Mouse (Mus musculus): ENCODE data around the gene Fam131a. TPM values are rescaled to one million over a fixed set of nuclear protein-coding genes. Genes with fewer than 3 reads are reported as not detected.

Gene Fam131a
- polyA plus RNA-seq, 1 experiment = 7.1 TPM

DNA sequence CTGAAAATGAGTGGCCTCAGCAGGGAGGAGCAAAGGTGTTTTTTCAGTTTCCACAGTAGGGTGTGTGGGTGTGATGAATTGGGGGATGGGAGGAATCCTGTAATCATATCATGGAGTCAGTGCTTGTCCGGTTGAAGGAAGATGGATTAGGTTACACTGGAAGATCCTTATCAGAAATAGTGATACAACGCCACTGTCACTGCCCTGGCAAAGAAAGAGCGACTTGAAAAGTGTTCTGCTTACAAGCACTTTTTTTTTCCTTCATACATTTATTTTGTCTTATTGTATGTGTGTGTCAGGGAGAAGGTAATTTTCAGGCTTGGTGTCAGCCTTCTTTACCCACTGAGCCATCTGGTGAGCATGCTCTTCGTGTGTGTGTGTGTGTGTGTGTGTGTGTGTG, 29.7 kb downstream of the Fam131a start:
- Histone ChIP-seq H3K27ac (ENCODE audit: insufficient read depth, low read length) (peak overlapping the region; percentile 63), H3K9ac (ENCODE audit: low read depth, poor library complexity, severe bottlenecking) (no peak overlapping the region), H3K36me3 (ENCODE audit: control insufficient read depth, insufficient read depth, low read length, poor library complexity, severe bottlenecking) (peaks cover 27% of the 10 kb centered on the region), H3K9me3 (replicated peaks; ENCODE audit: control insufficient read depth, insufficient read depth, low read length, poor library complexity, severe bottlenecking) (no peaks in the 10 kb centered on the region), H3K4me1 (ENCODE audit: control insufficient read depth, insufficient read depth, low read length) (no peaks in the 10 kb centered on the region), H3K4me3 (ENCODE audit: low read depth, low read length) (no peak overlapping the region), H3K27me3 (ENCODE audit: control insufficient read depth, insufficient read depth, low read length, poor library complexity, severe bottlenecking) (no peaks in the 10 kb centered on the region)
- TF ChIP-seq POLR2A (IDR thresholded peaks at IDR 0.05; ENCODE audit: insufficient read depth, low read length) = no peak
- no peak for TF ChIP-seq CTCF (IDR thresholded peaks at IDR 0.05; ENCODE audit: low read depth, low read length)
- TF ChIP-seq EP300 (IDR thresholded peaks at IDR 0.05; ENCODE audit: insufficient read depth, low read depth, low read length) = no peak

DNA sequence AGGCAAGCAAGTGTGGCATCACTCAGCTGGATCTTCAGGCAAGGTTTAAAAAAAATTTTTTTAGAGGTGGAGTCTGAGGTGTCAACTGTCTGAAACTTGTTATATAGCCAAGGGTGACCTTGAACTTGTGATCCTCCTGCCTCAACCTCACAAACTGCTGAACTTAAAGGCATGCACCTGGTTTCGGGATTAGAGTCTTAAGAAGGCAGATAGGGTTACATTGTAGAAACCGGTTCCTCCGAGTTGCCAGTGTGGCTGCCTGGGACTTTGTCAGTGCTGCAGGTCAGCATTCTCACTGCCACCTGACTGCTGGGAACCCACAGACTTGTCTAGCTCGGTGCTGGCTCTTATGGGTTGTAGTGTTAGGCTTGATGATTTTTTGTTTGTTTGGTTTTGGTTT, 30.2 kb downstream of the Fam131a start:
- Histone ChIP-seq H3K4me3 (ENCODE audit: low read depth, low read length) (no peak overlapping the region), H3K4me1 (ENCODE audit: control insufficient read depth, insufficient read depth, low read length) (no peaks in the 10 kb centered on the region), H3K27me3 (ENCODE audit: control insufficient read depth, insufficient read depth, low read length, poor library complexity, severe bottlenecking) (no peaks in the 10 kb centered on the region), H3K9ac (ENCODE audit: low read depth, poor library complexity, severe bottlenecking) (no peak overlapping the region), H3K36me3 (ENCODE audit: control insufficient read depth, insufficient read depth, low read length, poor library complexity, severe bottlenecking) (peaks cover 27% of the 10 kb centered on the region), H3K9me3 (replicated peaks; ENCODE audit: control insufficient read depth, insufficient read depth, low read length, poor library complexity, severe bottlenecking) (no peaks in the 10 kb centered on the region), H3K27ac (ENCODE audit: insufficient read depth, low read length) (peak overlapping the region; percentile 63)
- TF ChIP-seq POLR2A (IDR thresholded peaks at IDR 0.05; ENCODE audit: insufficient read depth, low read length) = no peak
- 0 out of 2 replicates have a peak, but pooled peaks have one; percentile 17 for TF ChIP-seq EP300 (IDR thresholded peaks at IDR 0.05; ENCODE audit: insufficient read depth, low read depth, low read length)
- TF ChIP-seq CTCF (IDR thresholded peaks at IDR 0.05; ENCODE audit: low read depth, low read length) = no peak

DNA sequence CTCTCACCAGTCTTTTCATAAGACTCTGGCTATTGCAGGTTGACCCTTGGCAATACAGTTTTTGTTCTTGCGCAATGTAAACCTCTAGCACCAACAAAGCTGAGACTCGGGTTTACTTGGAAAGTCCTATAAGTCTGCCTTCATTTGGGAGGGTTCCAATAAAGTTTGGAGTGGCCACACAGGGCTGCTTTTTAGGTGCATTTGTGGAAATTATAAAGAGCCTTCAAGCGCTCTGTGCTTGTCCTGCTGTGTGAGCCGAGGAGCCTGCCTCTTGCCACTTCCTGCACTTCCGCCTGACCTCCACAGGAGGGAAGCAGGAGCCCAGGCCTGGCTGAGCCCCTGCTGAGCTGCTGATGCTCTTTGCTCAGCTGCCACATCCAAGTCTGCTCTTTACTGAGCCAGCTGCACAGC, 31.3 kb downstream of the Fam131a start:
- H3K4me3 ChIP-seq (ENCODE audit: low read depth, low read length) = no peak overlapping the region
- no peaks in the 10 kb centered on the region for H3K27me3 ChIP-seq (ENCODE audit: control insufficient read depth, insufficient read depth, low read length, poor library complexity, severe bottlenecking)
- TF ChIP-seq CTCF (IDR thresholded peaks at IDR 0.05; ENCODE audit: low read depth, low read length) (peak; percentile 74), EP300 (IDR thresholded peaks at IDR 0.05; ENCODE audit: insufficient read depth, low read depth, low read length) (peak; percentile 69; the same call in 1 of the 2 replicates), POLR2A (IDR thresholded peaks at IDR 0.05; ENCODE audit: insufficient read depth, low read length) (no peak)
- no peak overlapping the region for H3K9ac ChIP-seq (ENCODE audit: low read depth, poor library complexity, severe bottlenecking)
- no peaks in the 10 kb centered on the region for H3K9me3 ChIP-seq (replicated peaks; ENCODE audit: control insufficient read depth, insufficient read depth, low read length, poor library complexity, severe bottlenecking)
- H3K36me3 ChIP-seq (ENCODE audit: control insufficient read depth, insufficient read depth, low read length, poor library complexity, severe bottlenecking) = peaks cover 27% of the 10 kb centered on the region
- H3K27ac ChIP-seq (ENCODE audit: insufficient read depth, low read length) = no peak overlapping the region
- H3K4me1 ChIP-seq (ENCODE audit: control insufficient read depth, insufficient read depth, low read length) = no peaks in the 10 kb centered on the region

DNA sequence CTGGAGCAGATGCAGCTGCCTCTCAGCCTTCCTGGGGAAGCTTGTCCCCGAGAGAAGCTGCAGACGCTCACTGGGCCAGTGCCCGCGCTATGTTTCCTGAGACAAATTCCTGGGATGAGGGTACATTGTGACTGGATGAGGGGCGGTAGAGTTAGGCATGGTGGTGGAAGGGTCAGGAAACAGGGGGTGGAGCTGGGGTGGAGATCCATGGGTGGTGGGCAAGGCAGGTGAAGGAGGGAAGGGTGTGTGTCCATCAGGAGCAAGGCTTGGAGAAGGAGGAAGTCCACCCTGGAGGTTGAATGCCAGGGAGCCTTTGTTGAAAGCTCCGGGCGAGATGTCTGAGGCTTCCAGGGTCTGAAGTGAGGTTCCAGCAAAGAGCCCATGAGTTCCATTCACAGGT, 32.3 kb downstream of the Fam131a start:
- Histone ChIP-seq H3K27ac (ENCODE audit: insufficient read depth, low read length) (no peak overlapping the region), H3K36me3 (ENCODE audit: control insufficient read depth, insufficient read depth, low read length, poor library complexity, severe bottlenecking) (peaks cover 19% of the 10 kb centered on the region), H3K9ac (ENCODE audit: low read depth, poor library complexity, severe bottlenecking) (no peak overlapping the region), H3K27me3 (ENCODE audit: control insufficient read depth, insufficient read depth, low read length, poor library complexity, severe bottlenecking) (no peaks in the 10 kb centered on the region), H3K4me3 (ENCODE audit: low read depth, low read length) (no peak overlapping the region), H3K9me3 (replicated peaks; ENCODE audit: control insufficient read depth, insufficient read depth, low read length, poor library complexity, severe bottlenecking) (no peaks in the 10 kb centered on the region), H3K4me1 (ENCODE audit: control insufficient read depth, insufficient read depth, low read length) (no peaks in the 10 kb centered on the region)
- TF ChIP-seq POLR2A (IDR thresholded peaks at IDR 0.05; ENCODE audit: insufficient read depth, low read length) (no peak), EP300 (IDR thresholded peaks at IDR 0.05; ENCODE audit: insufficient read depth, low read depth, low read length) (no peak), CTCF (IDR thresholded peaks at IDR 0.05; ENCODE audit: low read depth, low read length) (no peak)

DNA sequence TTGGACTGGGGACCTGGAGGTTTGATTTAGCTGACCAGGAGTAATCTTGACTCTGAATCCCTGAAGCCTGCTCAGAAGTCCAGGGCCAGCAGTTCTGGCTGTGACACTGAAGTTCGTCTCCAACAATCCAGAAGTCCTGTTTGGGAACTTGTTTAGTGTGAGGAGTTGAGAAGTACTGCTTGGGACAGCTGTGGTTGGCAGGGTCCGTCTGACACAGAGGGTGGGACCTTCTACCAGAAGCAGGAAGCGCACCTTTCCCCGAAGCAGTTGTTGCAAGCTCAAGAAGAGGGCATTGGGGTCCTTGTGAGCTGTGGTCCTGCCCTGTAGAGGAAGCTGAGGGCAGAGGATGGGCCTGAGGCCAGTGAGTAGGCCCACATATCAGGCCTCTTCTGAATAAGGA, 32.7 kb downstream of the Fam131a start:
- H3K27me3 ChIP-seq (ENCODE audit: control insufficient read depth, insufficient read depth, low read length, poor library complexity, severe bottlenecking) = no peaks in the 10 kb centered on the region
- no peak overlapping the region for H3K9ac ChIP-seq (ENCODE audit: low read depth, poor library complexity, severe bottlenecking)
- TF ChIP-seq POLR2A (IDR thresholded peaks at IDR 0.05; ENCODE audit: insufficient read depth, low read length) (no peak), EP300 (IDR thresholded peaks at IDR 0.05; ENCODE audit: insufficient read depth, low read depth, low read length) (no peak), CTCF (IDR thresholded peaks at IDR 0.05; ENCODE audit: low read depth, low read length) (no peak)
- peaks cover 16% of the 10 kb centered on the region for H3K36me3 ChIP-seq (ENCODE audit: control insufficient read depth, insufficient read depth, low read length, poor library complexity, severe bottlenecking)
- H3K9me3 ChIP-seq (replicated peaks; ENCODE audit: control insufficient read depth, insufficient read depth, low read length, poor library complexity, severe bottlenecking) = no peaks in the 10 kb centered on the region
- H3K4me3 ChIP-seq (ENCODE audit: low read depth, low read length) = no peak overlapping the region
- no peaks in the 10 kb centered on the region for H3K4me1 ChIP-seq (ENCODE audit: control insufficient read depth, insufficient read depth, low read length)
- H3K27ac ChIP-seq (ENCODE audit: insufficient read depth, low read length) = no peak overlapping the region

DNA sequence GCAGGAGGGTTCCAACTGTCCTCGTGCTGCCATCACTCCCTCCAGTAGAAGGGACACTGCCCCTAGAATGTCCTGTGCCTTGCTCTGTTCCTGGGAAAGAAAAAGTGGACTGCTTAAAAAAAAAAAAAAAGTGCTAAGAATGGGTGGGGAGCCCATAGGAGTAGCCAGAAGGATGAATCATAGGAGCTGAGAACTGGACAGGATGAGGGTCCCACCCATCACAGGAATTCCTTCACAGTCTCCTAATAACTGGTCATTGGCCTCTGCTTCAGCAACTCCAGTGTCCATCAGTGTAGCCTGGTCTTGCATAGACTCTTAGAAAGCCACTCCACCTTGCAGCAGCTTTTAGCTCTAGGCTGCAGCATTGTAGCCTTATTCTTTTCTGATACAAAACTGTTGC, 33.3 kb downstream of the Fam131a start:
- TF ChIP-seq POLR2A (IDR thresholded peaks at IDR 0.05; ENCODE audit: insufficient read depth, low read length) (no peak), EP300 (IDR thresholded peaks at IDR 0.05; ENCODE audit: insufficient read depth, low read depth, low read length) (no peak), CTCF (IDR thresholded peaks at IDR 0.05; ENCODE audit: low read depth, low read length) (no peak)
- no peaks in the 10 kb centered on the region for H3K27me3 ChIP-seq (ENCODE audit: control insufficient read depth, insufficient read depth, low read length, poor library complexity, severe bottlenecking)
- no peak overlapping the region for H3K27ac ChIP-seq (ENCODE audit: insufficient read depth, low read length)
- no peak overlapping the region for H3K4me3 ChIP-seq (ENCODE audit: low read depth, low read length)
- H3K9me3 ChIP-seq (replicated peaks; ENCODE audit: control insufficient read depth, insufficient read depth, low read length, poor library complexity, severe bottlenecking) = no peaks in the 10 kb centered on the region
- H3K4me1 ChIP-seq (ENCODE audit: control insufficient read depth, insufficient read depth, low read length) = no peaks in the 10 kb centered on the region
- peaks cover 14% of the 10 kb centered on the region for H3K36me3 ChIP-seq (ENCODE audit: control insufficient read depth, insufficient read depth, low read length, poor library complexity, severe bottlenecking)
- H3K9ac ChIP-seq (ENCODE audit: low read depth, poor library complexity, severe bottlenecking) = no peak overlapping the region
